Mouse (Mus musculus): Measurements from ENCODE around the gene Slc9a5. TPM values are rescaled to one million over a fixed set of nuclear protein-coding genes. Genes with fewer than 3 reads are reported as not detected.

The Slc9a5 gene
- polyA plus RNA-seq (2017; shearing (Covaris generic)): 1 to 10 TPM in 1 of 2 experiments, under 1 TPM in 1; 0.10 to 2.2 TPM

DNA sequence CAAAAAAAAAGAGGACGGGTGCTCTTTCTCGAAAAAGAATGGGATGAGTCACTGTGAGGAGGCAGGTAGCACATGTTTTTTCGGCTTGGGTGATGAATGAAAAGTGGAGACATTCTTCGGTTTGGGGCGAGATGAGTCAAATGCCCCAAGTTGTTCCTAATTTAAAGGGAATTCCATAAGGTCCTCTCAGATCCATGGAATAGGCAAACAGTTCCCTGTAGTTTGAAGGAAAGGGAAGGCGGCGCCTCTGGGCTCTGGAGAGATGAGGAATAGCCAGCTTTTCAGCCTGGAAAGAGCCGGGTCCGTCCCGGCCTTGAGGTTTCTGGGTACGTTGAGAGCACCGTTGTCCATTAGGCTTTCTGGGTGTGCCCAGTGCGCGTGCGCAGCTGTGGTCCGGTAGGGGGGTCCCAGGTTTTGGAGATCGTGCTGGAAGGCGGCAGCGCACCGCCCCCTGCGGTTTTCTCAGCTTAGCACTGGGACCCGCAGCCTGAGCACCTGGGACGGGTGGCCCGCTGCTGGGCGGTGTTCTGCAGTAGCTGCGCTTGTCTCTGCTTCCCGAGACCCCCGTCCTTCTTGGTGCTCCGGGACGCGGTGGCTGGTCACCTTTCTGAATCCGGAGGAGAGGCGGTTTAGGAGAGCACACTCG lies at the start of gene Slc9a5:
Slc9a5 (plus strand) TSS at position 394 of the 646 bp plus-strand sequence.

DNA sequence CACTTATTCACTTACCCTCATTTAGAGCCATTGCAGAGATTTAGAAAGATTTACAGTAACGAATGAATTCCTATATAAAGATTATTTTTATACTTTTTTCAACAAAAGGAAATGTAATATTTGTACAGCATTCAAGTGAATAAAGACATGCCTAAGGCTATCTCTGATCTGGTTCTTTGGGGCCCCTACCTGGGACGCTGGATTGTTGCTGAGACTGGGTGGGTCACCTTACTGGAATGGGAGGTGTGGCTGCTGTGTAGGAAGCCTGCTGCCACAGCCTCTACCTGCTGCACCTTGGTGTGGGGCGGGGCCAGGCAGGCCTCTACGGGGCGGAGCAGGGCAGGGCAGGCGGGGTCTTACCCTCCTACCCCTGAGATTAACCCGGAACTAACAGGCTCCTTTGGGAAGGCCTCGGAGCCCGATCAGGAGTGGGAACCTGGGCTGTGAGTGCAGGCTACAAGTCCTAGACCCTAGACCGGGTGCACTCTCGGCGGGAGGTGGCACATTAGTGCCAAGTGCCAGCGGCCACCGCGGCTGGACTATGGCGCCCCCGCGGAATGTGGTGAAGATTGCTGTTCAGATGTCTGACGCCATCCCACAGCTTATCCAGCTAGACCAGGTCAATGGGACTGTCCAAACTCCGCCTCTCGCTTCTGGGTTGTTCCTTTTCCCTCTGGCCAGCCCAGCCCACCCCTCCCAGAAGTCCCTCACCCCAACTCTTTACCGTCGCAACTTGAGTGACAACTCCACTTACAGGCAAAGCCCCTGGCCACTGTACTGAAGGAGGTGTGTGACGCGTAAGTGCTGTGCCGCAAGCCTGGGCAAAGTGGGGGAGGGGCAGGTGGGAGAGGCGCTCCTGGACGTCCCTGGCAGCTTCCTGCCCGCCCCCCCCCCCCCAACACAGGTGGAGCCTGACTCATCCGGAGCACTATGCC lies 43.2 kb upstream of the Slc9a5 start, which contains the start of gene Elmo3:
Elmo3 (plus strand) TSS at position 391 of the 935 bp plus-strand sequence.

DNA sequence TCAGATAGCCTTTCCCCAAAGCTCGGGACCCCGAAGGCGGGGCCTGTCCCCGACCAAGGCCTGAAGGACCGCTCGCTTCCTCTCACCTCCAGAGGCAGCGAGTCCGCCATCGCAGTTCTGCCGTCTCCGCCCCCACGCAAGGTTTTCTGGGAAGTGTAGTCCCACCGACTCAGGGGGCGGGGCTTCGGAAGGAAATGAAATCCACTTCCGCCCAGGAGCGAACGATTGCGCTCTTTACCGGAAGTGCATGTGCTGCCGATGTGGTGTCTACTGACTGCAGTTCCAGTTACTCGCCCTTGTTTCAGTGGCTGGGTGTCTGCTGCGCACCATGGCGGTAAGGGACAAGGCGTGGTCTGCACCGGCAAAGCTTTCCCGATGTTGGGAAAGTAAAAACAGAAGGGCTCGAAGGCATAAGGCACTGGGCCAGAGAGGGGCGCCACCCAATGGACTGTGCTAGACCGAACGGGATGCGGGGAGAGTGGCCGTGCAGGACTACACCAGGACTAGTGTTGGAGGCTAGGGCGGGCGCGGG lies 22.4 kb upstream of the Slc9a5 start, which contains the start of the genes Lrrc29 and Tmem208:
Lrrc29 (minus strand) TSS at position 138 of the 532 bp plus-strand sequence.
Tmem208 (plus strand) TSS at position 214 of the 532 bp plus-strand sequence.

DNA sequence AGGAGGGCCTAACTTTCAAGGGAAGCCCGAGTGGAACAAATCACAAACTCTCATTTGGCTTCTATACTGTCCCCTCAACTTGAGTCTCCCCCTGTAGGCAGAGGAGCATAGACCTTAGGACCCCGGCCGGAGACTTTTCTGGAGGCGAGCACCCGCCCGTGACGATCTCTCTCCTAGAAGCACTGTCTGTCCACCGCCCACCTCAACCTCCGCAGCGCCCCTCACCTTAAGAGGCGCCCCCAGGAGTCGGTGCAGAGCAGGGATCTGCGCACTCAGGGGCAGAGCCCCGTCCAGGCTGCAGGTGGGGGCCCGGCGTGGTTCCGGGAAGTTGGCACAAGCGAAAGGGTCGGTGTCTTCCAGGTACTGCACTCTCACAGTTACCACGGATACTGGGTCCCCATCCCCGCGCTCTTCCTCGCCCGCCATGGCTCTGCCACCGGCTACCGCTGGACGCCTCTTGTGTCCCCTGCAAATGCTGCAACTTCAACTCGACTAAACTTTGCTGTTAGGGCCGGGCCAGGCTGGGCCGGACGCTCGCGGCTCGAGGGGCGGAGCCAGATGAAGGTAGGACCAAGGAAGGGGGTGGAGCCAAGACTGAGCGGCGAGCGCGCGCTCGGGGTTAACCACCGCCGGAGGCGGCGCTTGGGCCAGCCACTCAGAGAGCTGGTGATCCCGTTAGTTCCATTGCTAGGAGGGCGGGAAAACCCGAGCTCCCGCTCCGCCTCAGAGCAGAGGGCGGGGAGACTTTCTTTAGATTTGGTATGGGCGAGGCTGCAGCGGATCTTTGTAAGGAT lies 1.0 kb upstream of the Slc9a5 start, which contains the start of gene Fhod1:
Fhod1 (minus strand) TSS at position 526 of the 794 bp plus-strand sequence.

DNA sequence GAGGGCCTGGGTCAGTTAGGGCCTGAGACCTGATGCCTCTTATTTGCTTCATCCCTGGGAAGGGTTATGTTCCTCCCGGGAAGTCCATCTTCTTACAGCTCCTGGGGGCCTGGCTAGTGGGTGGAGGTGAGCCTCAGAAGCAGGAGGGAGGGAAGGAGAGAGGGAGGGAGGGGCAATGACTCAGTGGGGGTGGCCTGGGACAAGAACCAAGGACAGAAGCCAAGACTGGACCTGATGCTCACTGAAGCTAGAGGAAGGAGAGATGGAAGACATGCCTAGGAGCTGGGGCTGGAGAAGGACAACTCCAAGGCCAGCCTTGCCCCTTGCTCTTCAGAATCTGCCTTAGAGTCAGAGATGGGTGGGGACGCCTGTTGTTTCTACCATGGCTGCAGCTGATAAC lies 24.4 kb downstream of the Slc9a5 start, which contains the start of gene Plekhg4:
Plekhg4 (plus strand) TSS at position 243 of the 400 bp plus-strand sequence.

DNA sequence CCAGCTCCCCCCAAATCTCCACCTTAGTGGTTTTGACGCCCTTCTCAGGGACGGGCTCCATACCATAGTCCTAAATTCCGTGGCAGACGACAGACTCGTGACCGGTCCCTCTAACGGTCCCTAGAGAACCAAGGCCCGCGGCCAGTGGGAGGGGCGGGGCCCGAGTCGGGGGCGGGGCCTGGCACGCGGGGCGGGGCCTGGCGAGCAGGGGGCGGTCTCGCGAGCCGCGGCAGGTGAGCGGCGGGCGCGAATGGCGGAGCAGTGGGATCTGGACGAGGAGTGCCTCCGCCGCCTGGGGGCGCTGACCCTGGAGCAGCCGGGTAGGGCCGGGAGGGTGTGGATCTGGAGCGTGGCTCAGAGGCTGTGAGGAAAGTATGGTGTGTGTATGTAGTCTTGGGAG lies 64.7 kb downstream of the Slc9a5 start, which contains the start of the genes Kctd19 and Lrrc36:
Kctd19 (minus strand) TSS at position 112 of the 400 bp plus-strand sequence.
Lrrc36 (plus strand) TSS at position 181 of the 400 bp plus-strand sequence.

Other genes starting within 250 kb of the Slc9a5 start
- gene Ces4a, start 217.0 kb upstream of the Slc9a5 start, polyA plus RNA-seq (2017; shearing (Covaris generic)): under 1 TPM in 1 of 2 experiments, not detected in 1; 0.07 TPM
- gene Cbfb, start 178.2 kb upstream of the Slc9a5 start, polyA plus RNA-seq (2017; shearing (Covaris generic)): 100 to 1,000 TPM; 115 to 135 TPM
- 10 to 100 TPM; 22.1 to 29.3 TPM for gene D230025D16Rik, start 123.7 kb upstream of the Slc9a5 start, polyA plus RNA-seq (2017; shearing (Covaris generic))
- gene B3gnt9, start 93.7 kb upstream of the Slc9a5 start, polyA plus RNA-seq (2017; shearing (Covaris generic)): 1 to 10 TPM; 1.2 to 2.0 TPM
- 10 to 100 TPM; 58.0 to 82.4 TPM for gene Tradd, start 84.2 kb upstream of the Slc9a5 start, polyA plus RNA-seq (2017; shearing (Covaris generic))
- 10 to 100 TPM; 16.9 to 24.8 TPM for gene Fbxl8, start 84.2 kb upstream of the Slc9a5 start, polyA plus RNA-seq (2017; shearing (Covaris generic))
- under 1 TPM; 0.92 to 0.93 TPM for gene Hsf4, start 79.0 kb upstream of the Slc9a5 start, polyA plus RNA-seq (2017; shearing (Covaris generic))
- gene Nol3, start 72.7 kb upstream of the Slc9a5 start, polyA plus RNA-seq (2017; shearing (Covaris generic)): not detected
- 1 to 10 TPM in 1 of 2 experiments, under 1 TPM in 1; 0.60 to 2.2 TPM for gene 4931428F04Rik, start 59.0 kb upstream of the Slc9a5 start, polyA plus RNA-seq (2017; shearing (Covaris generic))
- 1 to 10 TPM; 1.0 to 1.3 TPM for gene Exoc3l, start 52.7 kb upstream of the Slc9a5 start, polyA plus RNA-seq (2017; shearing (Covaris generic))
- gene E2f4, start 51.2 kb upstream of the Slc9a5 start, polyA plus RNA-seq (2017; shearing (Covaris generic)): 100 to 1,000 TPM; 156 to 166 TPM
- gene Elmo3, start 43.2 kb upstream of the Slc9a5 start, polyA plus RNA-seq (2017; shearing (Covaris generic)): 10 to 100 TPM in 1 of 2 experiments, 1 to 10 TPM in 1; 4.4 to 10.1 TPM
- gene Lrrc29, start 22.6 kb upstream of the Slc9a5 start, polyA plus RNA-seq (2017; shearing (Covaris generic)): 1 to 10 TPM; 3.3 TPM
- gene Tmem208, start 22.5 kb upstream of the Slc9a5 start, polyA plus RNA-seq (2017; shearing (Covaris generic)): 100 to 1,000 TPM; 127 to 128 TPM
- 1 to 10 TPM; 1.3 to 2.4 TPM for gene Fhod1, start 890 bp upstream of the Slc9a5 start, polyA plus RNA-seq (2017; shearing (Covaris generic))
- 1 to 10 TPM in 1 of 2 experiments, not detected in 1; 1.1 TPM for gene Plekhg4, start 24.4 kb downstream of the Slc9a5 start, polyA plus RNA-seq (2017; shearing (Covaris generic))
- under 1 TPM in 1 of 2 experiments, not detected in 1; 0.63 TPM for gene Kctd19, start 64.7 kb downstream of the Slc9a5 start, polyA plus RNA-seq (2017; shearing (Covaris generic))
- gene Lrrc36, start 64.7 kb downstream of the Slc9a5 start, polyA plus RNA-seq (2017; shearing (Covaris generic)): not detected
- gene Tppp3, start 122.7 kb downstream of the Slc9a5 start, polyA plus RNA-seq (2017; shearing (Covaris generic)): 1 to 10 TPM in 1 of 2 experiments, not detected in 1; 1.8 TPM
- 1 to 10 TPM; 1.5 to 4.3 TPM for gene Zdhhc1, start 148.1 kb downstream of the Slc9a5 start, polyA plus RNA-seq (2017; shearing (Covaris generic))
- gene Hsd11b2, start 169.9 kb downstream of the Slc9a5 start, polyA plus RNA-seq (2017; shearing (Covaris generic)): under 1 TPM in 1 of 2 experiments, not detected in 1; 0.37 TPM
- gene Atp6v0d1, start 217.2 kb downstream of the Slc9a5 start, polyA plus RNA-seq (2017; shearing (Covaris generic)): 10 to 100 TPM; 56.2 to 62.2 TPM

Measured in activated CD4-positive, CD25-positive, alpha-beta regulatory T cell (primary cell).